Mouse (Mus musculus): Measurements from ENCODE around the gene Atf7.
"Not testable (repeated sequence)": the region's sequence is repeated elsewhere in the genome, so short reads cannot be mapped to it uniquely, and the experiment has no call there.

Atf7 gene

GRCm38 (mm10) chr15:102619486-102619885 lies 5.8 kb downstream of the Atf7 start:
- in situ Hi-C loops (cut with MboI, MseI) = no loop called here

GRCm38 (mm10) chr15:102617654-102618053 lies 7.6 kb downstream of the Atf7 start:
- in situ Hi-C loops (cut with MboI, MseI) = no loop called here

- in situ Hi-C loops (cut with MboI, MseI) = no loop called here
These were observed 9.1 kb downstream of the Atf7 start for GRCm38 (mm10) chr15:102616174-102616573.

GRCm38 (mm10) chr15:102614224-102614623 lies 11.0 kb downstream of the Atf7 start:
- in situ Hi-C loops (cut with MboI, MseI) = no loop called here

- in situ Hi-C loops (cut with MboI, MseI) = no loop called here
These were observed 12.3 kb downstream of the Atf7 start for GRCm38 (mm10) chr15:102612966-102613365.

GRCm38 (mm10) chr15:102608586-102608985 lies 16.7 kb downstream of the Atf7 start:
- in situ Hi-C loops (cut with MboI, MseI) = not testable (repeated sequence)

GRCm38 (mm10) chr15:102593996-102594656 lies 31.1 kb downstream of the Atf7 start:
- in situ Hi-C loops (cut with MboI, MseI) = no loop called here

- in situ Hi-C loops (cut with MboI, MseI) = no loop called here
These were observed 32.6 kb downstream of the Atf7 start for GRCm38 (mm10) chr15:102592674-102593073.

GRCm38 (mm10) chr15:102590567-102590966 lies 34.7 kb downstream of the Atf7 start:
- in situ Hi-C loops (cut with MboI, MseI) = no loop called here

GRCm38 (mm10) chr15:102589826-102590225 lies 35.4 kb downstream of the Atf7 start:
- in situ Hi-C loops (cut with MboI, MseI) = no loop called here

- in situ Hi-C loops (cut with MboI, MseI) = no loop called here
These were observed 39.8 kb downstream of the Atf7 start for GRCm38 (mm10) chr15:102585501-102585900.

GRCm38 (mm10) chr15:102583708-102584383 lies 41.4 kb downstream of the Atf7 start:
- in situ Hi-C loops (cut with MboI, MseI) = no loop called here

GRCm38 (mm10) chr15:102581205-102581604 lies 44.1 kb downstream of the Atf7 start:
- in situ Hi-C loops (cut with MboI, MseI) = no loop called here

GRCm38 (mm10) chr15:102578351-102578750 lies 46.9 kb downstream of the Atf7 start:
- in situ Hi-C loops (cut with MboI, MseI) = no loop called here

- in situ Hi-C loops (cut with MboI, MseI) = no loop called here
These were observed 48.3 kb downstream of the Atf7 start for GRCm38 (mm10) chr15:102576972-102577371.

- in situ Hi-C loops (cut with MboI, MseI) = no loop called here
These were observed 53.2 kb downstream of the Atf7 start for GRCm38 (mm10) chr15:102572081-102572480.

- in situ Hi-C loops (cut with MboI, MseI) = no loop called here
These were observed 57.4 kb downstream of the Atf7 start for GRCm38 (mm10) chr15:102567849-102568248.

GRCm38 (mm10) chr15:102563681-102564080 lies 61.6 kb downstream of the Atf7 start:
- in situ Hi-C loops (cut with MboI, MseI) = no loop called here

- in situ Hi-C loops (cut with MboI, MseI) = no loop called here
These were observed 62.2 kb downstream of the Atf7 start for GRCm38 (mm10) chr15:102563061-102563460.

- in situ Hi-C loops (cut with MboI, MseI) = no loop called here
These were observed 62.8 kb downstream of the Atf7 start for GRCm38 (mm10) chr15:102562491-102562890.

- in situ Hi-C loops (cut with MboI, MseI) = no loop called here
These were observed 67.7 kb downstream of the Atf7 start for GRCm38 (mm10) chr15:102557580-102557979.

GRCm38 (mm10) chr15:102555581-102555980 lies 69.7 kb downstream of the Atf7 start:
- in situ Hi-C loops (cut with MboI, MseI) = no loop called here

GRCm38 (mm10) chr15:102552599-102552998 lies 72.7 kb downstream of the Atf7 start:
- in situ Hi-C loops (cut with MboI, MseI) = no loop called here
